Mouse (Mus musculus) CH12.LX (cell line): Measurements from ENCODE around the gene Gm45717. TPM values are rescaled to one million over a fixed set of nuclear protein-coding genes. Genes with fewer than 3 reads are reported as not detected.

Experiments used
- DNase-seq: peaks from one replicate; pipeline ENCODE4 v3.0.0-alpha.2; 2013; ENCODE audit errors: extremely low read depth
- H3K27ac ChIP-seq: 2 replicates; pipeline ENCODE4 v1.5.1; 2012; ENCODE audit warnings: low read depth, mild to moderate bottlenecking, control low read depth, moderate library complexity; ENCODE audit not compliant: insufficient read depth
- H3K27me3 ChIP-seq: replicated peaks from 2 replicates; pipeline ENCODE3; 2012; ENCODE audit warnings: inconsistent platforms
- H3K36me3 ChIP-seq, 2 experiments: replicated peaks in 1 of 2; 2 replicates each; pipeline versions ENCODE3 to v1.6.1; 2012; ENCODE audit warnings: inconsistent platforms in 1 of 2, low read length in 1 of 2, mild to moderate bottlenecking in 1 of 2, mixed read lengths in 1 of 2, moderate library complexity in 1 of 2; ENCODE audit not compliant: control insufficient read depth in 1 of 2, insufficient read depth in 1 of 2
- H3K4me1 ChIP-seq, 2 experiments: 2 replicates each; pipeline ENCODE4 v1.6.1; 2012; ENCODE audit warnings: inconsistent platforms in 1 of 2, moderate library complexity in 1 of 2; ENCODE audit not compliant: insufficient read depth in 2 of 2, control insufficient read depth in 1 of 2
- H3K4me2 ChIP-seq: 2 replicates; pipeline ENCODE4 v1.6.1; 2012; ENCODE audit warnings: low read depth, mild to moderate bottlenecking, control low read depth; ENCODE audit not compliant: poor library complexity, insufficient read depth, severe bottlenecking
- H3K4me3 ChIP-seq, 3 experiments: fragments of 150-350 bp in 1 of 3; sonication (generic) in 1 of 3; replicated peaks in 1 of 3; 2 replicates each; pipeline versions ENCODE3 to v1.5.1; 2011 to 2012; ENCODE audit warnings: low read depth in 2 of 3, low read length in 2 of 3, mild to moderate bottlenecking in 2 of 3, moderate library complexity in 2 of 3, control low read depth in 1 of 3, improper control_type of control experiment in 1 of 3, inconsistent platforms in 1 of 3, mixed read lengths in 1 of 3; ENCODE audit not compliant: poor library complexity in 1 of 3
- H3K79me2 ChIP-seq: replicated peaks from 2 replicates; pipeline ENCODE4 v1.6.1; 2012; ENCODE audit warnings: mild to moderate bottlenecking, moderate library complexity; ENCODE audit not compliant: control insufficient read depth, poor library complexity, insufficient read depth, severe bottlenecking; ENCODE audit errors: extremely low read depth
- H3K9ac ChIP-seq: 2 replicates; pipeline ENCODE4 v1.6.1; 2012; ENCODE audit warnings: low read depth, mild to moderate bottlenecking, control low read depth, moderate library complexity; ENCODE audit not compliant: insufficient read depth
- H3K9me3 ChIP-seq: replicated peaks from 2 replicates; pipeline ENCODE3; 2012; ENCODE audit warnings: low read length, inconsistent platforms, mixed read lengths
- BHLHE40 ChIP-seq: IDR thresholded peaks from 2 replicates; pipeline ENCODE4 v1.6.1; 2011; ENCODE audit warnings: mild to moderate bottlenecking, low read depth, low read length, improper control_type of control experiment
- CHD1 ChIP-seq: IDR thresholded peaks from 2 replicates; pipeline ENCODE4 v1.6.1; 2012; ENCODE audit warnings: low read depth, low read length, improper control_type of control experiment, inconsistent platforms
- CHD2 ChIP-seq: IDR thresholded peaks from 2 replicates; pipeline ENCODE4 v1.6.1; 2011; ENCODE audit warnings: low read length, improper control_type of control experiment
- CTCF ChIP-seq, 2 experiments: IDR thresholded peaks in 1 of 2; conservative IDR thresholded peaks in 1 of 2; 2 replicates each; pipeline ENCODE4 v1.5.1; 2011 to 2012; ENCODE audit warnings: low read depth in 2 of 2, low read length in 2 of 2, improper control_type of control experiment in 1 of 2, inconsistent platforms in 1 of 2, mild to moderate bottlenecking in 1 of 2, moderate library complexity in 1 of 2
- E2F4 ChIP-seq: IDR thresholded peaks from 2 replicates; pipeline ENCODE4 v1.6.1; 2011; ENCODE audit warnings: low read depth, low read length, improper control_type of control experiment; ENCODE audit not compliant: insufficient replicate concordance
- ELF1 ChIP-seq: IDR thresholded peaks from 2 replicates; pipeline ENCODE4 v1.6.1; 2014; ENCODE audit warnings: low read depth, mild to moderate bottlenecking, inconsistent platforms, low read length, improper control_type of control experiment
- GABPA ChIP-seq: IDR thresholded peaks from 2 replicates; pipeline ENCODE4 v1.6.1; 2012; ENCODE audit warnings: low read depth, low read length, improper control_type of control experiment, inconsistent platforms; ENCODE audit not compliant: insufficient replicate concordance
- HCFC1 ChIP-seq: IDR thresholded peaks from 2 replicates; pipeline ENCODE4 v1.6.1; 2012; ENCODE audit warnings: low read depth, mild to moderate bottlenecking, inconsistent platforms, low read length, improper control_type of control experiment
- JUN ChIP-seq: IDR thresholded peaks from 2 replicates; pipeline ENCODE4 v1.6.1; 2011; ENCODE audit warnings: low read depth, mild to moderate bottlenecking, low read length, improper control_type of control experiment, moderate library complexity; ENCODE audit not compliant: insufficient read depth
- MAX ChIP-seq: IDR thresholded peaks from 2 replicates; pipeline ENCODE4 v1.6.1; 2011; ENCODE audit warnings: low read length, improper control_type of control experiment
- MXI1 ChIP-seq: IDR thresholded peaks from 2 replicates; pipeline ENCODE4 v1.6.1; 2011; ENCODE audit warnings: mild to moderate bottlenecking, low read depth, low read length, improper control_type of control experiment
- POLR2A ChIP-seq: IDR thresholded peaks from 2 replicates; pipeline ENCODE4 v1.6.1; 2011; ENCODE audit warnings: low read depth, mild to moderate bottlenecking, improper control_type of control experiment, low read length
- POLR2AphosphoS2 ChIP-seq: IDR thresholded peaks from 2 replicates; pipeline ENCODE4 v1.6.1; 2011; ENCODE audit warnings: low read depth, low read length, improper control_type of control experiment
- SIN3A ChIP-seq: IDR thresholded peaks from 2 replicates; pipeline ENCODE4 v1.6.1; 2012; ENCODE audit warnings: low read length, improper control_type of control experiment, inconsistent platforms
- SMC3 ChIP-seq: IDR thresholded peaks from 2 replicates; pipeline ENCODE4 v1.6.1; 2011; ENCODE audit warnings: low read depth, low read length, improper control_type of control experiment
- TBP ChIP-seq: conservative IDR thresholded peaks from 2 replicates; pipeline ENCODE4 v1.6.1; 2011; ENCODE audit warnings: low read depth, low read length, improper control_type of control experiment
- TCF12 ChIP-seq: IDR thresholded peaks from 2 replicates; pipeline ENCODE4 v1.6.1; 2014; ENCODE audit warnings: low read depth, mild to moderate bottlenecking, inconsistent platforms, low read length, improper control_type of control experiment
- USF1 ChIP-seq: IDR thresholded peaks from 2 replicates; pipeline ENCODE4 v1.6.1; 2014; ENCODE audit warnings: low read depth, mild to moderate bottlenecking, inconsistent platforms, low read length, improper control_type of control experiment
- ZC3H11A ChIP-seq: IDR thresholded peaks from 2 replicates; pipeline ENCODE4 v1.6.1; 2012; ENCODE audit warnings: low read depth, mild to moderate bottlenecking, inconsistent platforms, low read length, improper control_type of control experiment
- ZKSCAN1 ChIP-seq: IDR thresholded peaks from 2 replicates; pipeline ENCODE4 v1.6.1; 2012; ENCODE audit warnings: low read depth, inconsistent platforms, low read length, improper control_type of control experiment, borderline replicate concordance
- dilution Hi-C: fragments of 300-500 bp; cut with MboI; formaldehyde crosslinking; loops from 2 replicates; pipeline ENCODE4 v1.14.3; 2020; ENCODE audit warnings: low sequenced_read_pairs; ENCODE audit not compliant: extremely low pct_unique_long_range_greater_than_20kb, extremely low pct_ligation_motif_present
- in situ Hi-C: fragments of 300-500 bp; cut with MboI; formaldehyde crosslinking; loops from 3 replicates; pipeline ENCODE4 v1.14.3; 2019; ENCODE audit warnings: low sequenced_read_pairs, low pct_ligation_motif_present, low pct_unique_long_range_greater_than_20kb, mixed read lengths
- polyA plus RNA-seq: library from polyadenylated mRNA; unstranded; fragments of >175 nt; gene quantifications from 2 replicates; pipeline ENCODE4 v1.2.1, GENCODE M21; 2012; ENCODE audit warnings: low read depth; ENCODE audit not compliant: insufficient read length
- total RNA-seq, 2 experiments: library from RNA; depleted of rRNA; stranded (reverse); fragments of 300-350 nt in 1 of 2; fragments of >200 nt in 1 of 2; gene quantifications; 2 replicates each; pipeline ENCODE4 v1.2.3; 2012 to 2014

Gm45717 gene
- total and polyA plus RNA-seq, 3 experiments = not detected

DNA sequence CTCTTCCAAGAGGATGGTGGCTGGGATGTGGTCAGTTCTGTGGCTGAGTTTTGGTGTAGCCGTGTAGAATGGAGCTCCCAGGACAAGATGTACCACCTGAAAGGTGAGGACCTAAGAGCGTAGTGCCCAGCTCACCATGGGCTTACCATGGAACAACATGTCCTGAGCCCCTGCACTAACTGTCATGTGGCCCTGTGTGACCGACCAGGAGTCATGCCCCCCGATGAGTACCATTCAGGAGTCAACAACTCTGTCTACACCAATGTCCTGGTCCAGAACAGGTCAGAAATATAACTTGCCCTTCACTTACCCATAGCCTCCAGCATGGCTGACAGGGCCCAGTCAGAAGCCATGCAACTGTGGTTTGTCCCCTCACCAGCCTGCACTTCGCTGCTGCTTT is 10.5 kb downstream of the Gm45717 start:
- H3K9ac ChIP-seq = no peak overlapping the region
- dilution Hi-C loops = no loop called here
- TF ChIP-seq ZKSCAN1 (no peak), POLR2A (no peak), SMC3 (no peak), GABPA (no peak), JUN (no peak), SIN3A (no peak), CHD1 (no peak), TBP (no peak), E2F4 (no peak), HCFC1 (no peak), MAX (no peak), ZC3H11A (no peak), CTCF (conservative IDR thresholded peaks at IDR 0.05 in 1 of 2, IDR thresholded peaks at IDR 0.05 in 1 of 2; ENCODE audit: low read depth in 2 of 2, low read length in 2 of 2) (no peak), POLR2AphosphoS2 (no peak), TCF12 (no peak), ELF1 (no peak), USF1 (no peak), MXI1 (no peak), CHD2 (no peak)
- no peaks in the 10 kb centered on the region for H3K79me2 ChIP-seq
- DNase-seq = no peak
- H3K4me2 ChIP-seq = no peak overlapping the region
- no peak overlapping the region for H3K27ac ChIP-seq
- no peaks in the 10 kb centered on the region for H3K9me3 ChIP-seq
- no peak overlapping the region for H3K4me3 ChIP-seq
- H3K36me3 ChIP-seq = peaks cover 29 to 58% of the 10 kb centered on the region in 2 experiments
- in situ Hi-C loops = loop anchor here (5.0 kb wide), 1 partner anchor 33 kb away; no protein-coding TSS in a partner anchor
- no peaks in the 10 kb centered on the region for H3K27me3 ChIP-seq
- H3K4me1 ChIP-seq = peaks cover 7 to 47% of the 10 kb centered on the region in 2 experiments

DNA sequence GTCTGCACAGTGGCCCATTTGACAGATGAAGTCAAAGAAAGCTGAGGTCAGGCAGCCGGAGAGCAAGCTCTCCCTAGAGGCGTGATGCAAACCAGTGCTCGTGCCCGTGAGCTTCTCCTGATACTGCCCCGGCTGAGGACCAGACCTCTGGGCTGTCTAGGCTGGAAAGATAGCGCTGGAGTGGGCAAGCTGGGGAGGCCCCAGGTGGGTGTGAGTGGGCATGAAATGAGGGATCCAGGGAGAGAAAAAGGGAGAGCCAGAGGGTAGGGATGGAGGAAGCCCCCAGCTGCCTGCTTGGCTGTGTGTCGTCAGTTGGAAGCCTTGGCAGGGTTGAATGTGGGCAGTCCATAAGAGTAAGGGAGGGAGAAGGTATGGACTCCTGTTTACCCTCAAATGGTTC is 11.5 kb downstream of the Gm45717 start:
- Histone ChIP-seq H3K4me3 (no peak overlapping the region), H3K9me3 (no peaks in the 10 kb centered on the region), H3K27ac (no peak overlapping the region), H3K79me2 (no peaks in the 10 kb centered on the region), H3K4me1 (peaks cover 16 to 57% of the 10 kb centered on the region in 2 experiments), H3K27me3 (no peaks in the 10 kb centered on the region), H3K9ac (no peak overlapping the region), H3K36me3 (peaks cover 23 to 48% of the 10 kb centered on the region in 2 experiments), H3K4me2 (no peak overlapping the region)
- in situ Hi-C loops = no loop called here
- TF ChIP-seq BHLHE40 (peak; percentile 32; the same call in 1 of the 2 replicates), MXI1 (no peak), GABPA (no peak)
- DNase-seq = peak; percentile 36
- dilution Hi-C loops = no loop called here
